Mouse (Mus musculus) midbrain, embryonic 13.5 days (tissue): ENCODE measurements around the gene Hsd17b1. TPM values are rescaled to one million over a fixed set of nuclear protein-coding genes. Genes with fewer than 3 reads are reported as not detected.
A peak's percentile ranks its signal among the peaks of the same experiment; 100 is the strongest.
"Not testable (repeated sequence)": the region's sequence is repeated elsewhere in the genome, so short reads cannot be mapped to it uniquely, and the experiment has no call there.

ENCODE experiments used
- ATAC-seq: fragments of 200-750 bp; cut with Nextera tagmentation; 2 replicates; pipeline ENCODE4 v1.8.0; 2017; ENCODE audit warnings: mild to moderate bottlenecking, moderate TSS enrichment, moderate library complexity
- H3K27ac ChIP-seq: fragments of 300-500 bp; sonication (generic); 2 replicates; pipeline ENCODE4 v1.5.1; 2015; ENCODE audit warnings: inconsistent platforms, mild to moderate bottlenecking, moderate library complexity
- H3K27me3 ChIP-seq: fragments of 300-500 bp; sonication (generic); 2 replicates; pipeline ENCODE4 v1.6.1; 2015; ENCODE audit warnings: mild to moderate bottlenecking, inconsistent platforms
- H3K36me3 ChIP-seq: fragments of 300-500 bp; sonication (generic); 2 replicates; pipeline ENCODE4 v1.6.1; 2015; ENCODE audit warnings: mild to moderate bottlenecking, inconsistent platforms
- H3K4me1 ChIP-seq: fragments of 300-500 bp; sonication (generic); replicated peaks from 2 replicates; pipeline ENCODE4 v1.6.1; 2015; ENCODE audit warnings: inconsistent platforms
- H3K4me2 ChIP-seq: fragments of 300-500 bp; sonication (generic); replicated peaks from 2 replicates; pipeline ENCODE4 v1.6.1; 2015; ENCODE audit warnings: moderate library complexity, mild to moderate bottlenecking, inconsistent platforms
- H3K4me3 ChIP-seq: fragments of 300-500 bp; sonication (generic); replicated peaks from 2 replicates; pipeline ENCODE4 v1.5.1; 2015; ENCODE audit warnings: mild to moderate bottlenecking, inconsistent platforms
- H3K9ac ChIP-seq: fragments of 300-500 bp; sonication (generic); replicated peaks from 2 replicates; pipeline ENCODE4 v1.6.1; 2015; ENCODE audit warnings: mild to moderate bottlenecking, inconsistent platforms
- H3K9me3 ChIP-seq: fragments of 300-500 bp; sonication (generic); 2 replicates; pipeline ENCODE4 v1.6.1; 2016; ENCODE audit warnings: mild to moderate bottlenecking, inconsistent platforms
- WGBS: fragments of 180-500 bp; shearing (Covaris S2); methylation state at CpG from one replicate; pipeline ENCODE4 v1.1.7; 2015; 5-methylcytosine and 5-hydroxymethylcytosine counted together
- microRNA-seq: library from miRNA; unstranded; fragments of <30 nt; microRNA quantifications from one replicate; pipeline ENCODE4, GENCODE M21; 2016
- polyA plus RNA-seq: library from polyadenylated mRNA; unstranded; fragments of >200 nt; fragmentation: Nextera tagmentation; extraction: Ambion mirVana; gene quantifications from 2 replicates; pipeline ENCODE4 v1.2.1, GENCODE M21; 2015

The Hsd17b1 gene
- polyA plus RNA-seq, 1 experiment from 2014 or later, result not detected

GRCm38 (mm10) chr11:101119131-101119760 is 41.0 kb downstream of the Hsd17b1 start:
- H3K36me3 ChIP-seq, result peaks cover 27% of the 10 kb centered on the region
- ATAC-seq, result peak; percentile 87
- H3K27ac ChIP-seq, result peak overlapping the region; percentile 92
- H3K4me1 ChIP-seq, result peaks cover 52% of the 10 kb centered on the region
- peak overlapping the region; percentile 98 for H3K4me2 ChIP-seq
- peak overlapping the region; percentile 98 for H3K9ac ChIP-seq
- no peaks in the 10 kb centered on the region for H3K27me3 ChIP-seq
- under 1% methylated on average over 39 of the region's 39 CpGs for WGBS
- H3K4me3 ChIP-seq, result peak overlapping the region; percentile 90
- H3K9me3 ChIP-seq, result no peaks in the 10 kb centered on the region

DNA sequence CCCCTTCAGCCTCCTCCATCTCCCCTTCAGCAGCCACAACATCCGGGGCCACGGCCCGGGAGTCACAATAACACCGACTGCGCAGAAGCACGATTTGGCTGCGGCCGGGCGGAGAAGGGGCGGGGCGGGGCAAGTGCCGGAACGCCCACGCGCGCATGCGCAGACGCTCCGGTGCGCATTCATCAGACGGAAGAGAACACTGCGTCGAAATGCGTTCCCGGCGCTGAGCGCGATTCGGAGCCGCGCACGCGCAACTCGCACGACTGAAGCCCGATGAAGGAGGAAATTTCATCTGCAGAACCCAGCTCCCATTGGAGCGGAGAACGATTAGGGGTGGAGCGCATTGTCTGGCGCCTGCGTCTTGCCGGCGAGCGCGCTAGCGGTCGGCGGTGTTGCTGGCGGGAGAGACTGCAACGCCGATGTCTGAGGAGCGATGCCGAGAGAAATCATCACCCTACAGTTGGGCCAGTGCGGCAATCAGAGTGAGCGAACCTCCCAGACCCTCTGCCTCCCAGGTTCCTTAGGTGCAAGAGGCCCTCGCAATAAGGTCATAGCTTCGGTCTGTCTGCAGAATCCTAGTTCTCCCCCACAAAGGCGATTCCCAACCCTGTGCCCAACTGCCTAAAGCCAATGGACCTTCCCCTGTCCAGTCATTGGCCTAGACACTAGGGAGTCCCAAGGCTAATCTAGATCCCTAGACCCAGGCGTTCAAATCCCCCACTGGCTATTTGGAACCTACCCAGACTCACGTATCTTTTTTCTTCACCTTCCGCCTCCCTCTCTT is 41.7 kb downstream of the Hsd17b1 start, which contains the start of the genes Retreg3 and Tubg1:
Retreg3 (minus strand) TSS at position 133 of the 784 bp plus-strand sequence.
Tubg1 (plus strand) TSS at position 178 of the 784 bp plus-strand sequence.
- H3K9ac ChIP-seq, result peak within 1 kb of the TSS; percentile 98
- peak within 1 kb of the TSS; percentile 98 for H3K4me2 ChIP-seq
- peak; percentile 96 for ATAC-seq
- H3K27me3 ChIP-seq, result no peaks in the 10 kb centered on the region
- peaks cover 34% of the 10 kb centered on the region for H3K36me3 ChIP-seq
- H3K4me3 ChIP-seq, result peak within 1 kb of the TSS; percentile 90
- under 1% methylated on average over 61 of the region's 61 CpGs for WGBS
- H3K4me1 ChIP-seq, result peaks cover 49% of the 10 kb centered on the region
- H3K27ac ChIP-seq, result peak within 1 kb of the TSS; percentile 92
- H3K9me3 ChIP-seq, result no peaks in the 10 kb centered on the region

GRCm38 (mm10) chr11:101120545-101121188 is 42.5 kb downstream of the Hsd17b1 start:
- Histone ChIP-seq H3K9ac (peak overlapping the region; percentile 90), H3K36me3 (peaks cover 41% of the 10 kb centered on the region), H3K9me3 (no peaks in the 10 kb centered on the region), H3K4me2 (peak overlapping the region; percentile 97), H3K27me3 (no peaks in the 10 kb centered on the region), H3K27ac (peak overlapping the region; percentile 92), H3K4me3 (peak overlapping the region; percentile 90), H3K4me1 (peaks cover 42% of the 10 kb centered on the region)
- no peak for ATAC-seq
- 24% methylated on average over 19 of the region's 19 CpGs for WGBS

DNA sequence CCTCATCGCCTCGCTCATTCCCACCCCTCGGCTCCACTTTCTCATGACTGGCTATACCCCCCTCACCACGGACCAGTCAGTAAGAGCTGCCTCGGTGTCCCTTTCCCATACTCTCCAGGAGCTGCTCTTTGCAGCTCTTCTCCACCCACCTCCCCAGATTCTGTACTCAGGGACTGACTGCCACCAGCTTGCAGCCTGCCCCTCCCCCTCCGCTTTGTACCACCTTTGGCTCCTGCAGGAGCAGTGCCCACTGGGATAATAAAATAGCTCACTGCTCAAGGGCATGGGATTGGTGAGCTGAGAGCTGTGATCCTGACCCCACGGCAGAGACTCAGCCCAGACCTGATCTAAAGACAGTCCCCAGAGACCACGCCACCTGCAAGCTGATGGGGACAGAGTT is 46.3 kb downstream of the Hsd17b1 start:
- not testable (repeated sequence) for H3K9ac ChIP-seq, H3K4me3 ChIP-seq, ATAC-seq, H3K9me3 ChIP-seq, H3K27me3 ChIP-seq, H3K4me2 ChIP-seq, H3K27ac ChIP-seq
- Histone ChIP-seq H3K36me3 (peaks cover 54% of the 10 kb centered on the region), H3K4me1 (peaks cover 13% of the 10 kb centered on the region)
- 98% methylated on average over 8 of the region's 8 CpGs for WGBS

GRCm38 (mm10) chr11:101125008-101125407 is 46.8 kb downstream of the Hsd17b1 start:
- not testable (repeated sequence) for H3K9ac ChIP-seq, H3K27ac ChIP-seq, H3K27me3 ChIP-seq, H3K9me3 ChIP-seq, H3K4me2 ChIP-seq, H3K4me3 ChIP-seq, ATAC-seq
- peaks cover 54% of the 10 kb centered on the region for H3K36me3 ChIP-seq
- peaks cover 13% of the 10 kb centered on the region for H3K4me1 ChIP-seq
- WGBS, result 100% methylated on average over 9 of the region's 9 CpGs

GRCm38 (mm10) chr11:101127075-101127474 is 48.9 kb downstream of the Hsd17b1 start:
- H3K4me1 ChIP-seq, result no peaks in the 10 kb centered on the region
- ATAC-seq, result no peak
- peaks cover 49% of the 10 kb centered on the region for H3K36me3 ChIP-seq
- H3K4me2 ChIP-seq, result no peak overlapping the region
- H3K9ac ChIP-seq, result no peak overlapping the region
- 100% methylated on average over 1 of the region's 1 CpGs for WGBS
- H3K9me3 ChIP-seq, result peaks cover 4% of the 10 kb centered on the region; the same call in 1 of the 2 replicates
- no peak overlapping the region for H3K4me3 ChIP-seq
- H3K27me3 ChIP-seq, result no peaks in the 10 kb centered on the region
- no peak overlapping the region for H3K27ac ChIP-seq

GRCm38 (mm10) chr11:101128996-101129577 is 50.9 kb downstream of the Hsd17b1 start:
- WGBS, result 90% methylated on average over 11 of the region's 11 CpGs
- Histone ChIP-seq H3K36me3 (peaks cover 30% of the 10 kb centered on the region), H3K9ac (no peak overlapping the region), H3K9me3 (peaks cover 4% of the 10 kb centered on the region; the same call in 1 of the 2 replicates), H3K4me1 (no peaks in the 10 kb centered on the region), H3K27me3 (no peaks in the 10 kb centered on the region), H3K27ac (no peak overlapping the region), H3K4me2 (no peak overlapping the region), H3K4me3 (no peak overlapping the region)
- ATAC-seq, result no peak

Small RNA genes within 50 kb of the gene (microRNA-seq; reads per million reads assigned to microRNA genes)
- 5.2 reads per million, percentile 21 among the genes with 10 or more reads in this experiment for gene Mir6928

Other genes with a start within 250 kb of the Hsd17b1 start
- gene Stat5b, start 227.7 kb upstream of the Hsd17b1 start, polyA plus RNA-seq, result 14.0 and 14.5 TPM in 2 replicates
- gene Stat5a, start 219.1 kb upstream of the Hsd17b1 start, polyA plus RNA-seq, result 1.3 and 1.7 TPM in 2 replicates
- 28.7 and 34.3 TPM in 2 replicates for gene Stat3, start 138.9 kb upstream of the Hsd17b1 start, polyA plus RNA-seq
- gene Cavin1, start 107.5 kb upstream of the Hsd17b1 start, polyA plus RNA-seq, result 28.3 and 30.4 TPM in 2 replicates
- 87.6 and 90.8 TPM in 2 replicates for gene Atp6v0a1, start 69.0 kb upstream of the Hsd17b1 start, polyA plus RNA-seq
- 9.7 and 9.9 TPM in 2 replicates for gene Naglu, start 8.4 kb upstream of the Hsd17b1 start, polyA plus RNA-seq
- 47.1 and 52.8 TPM in 2 replicates for gene Coasy, start 4.2 kb downstream of the Hsd17b1 start, polyA plus RNA-seq
- gene Mlx, start 8.9 kb downstream of the Hsd17b1 start, polyA plus RNA-seq, result 85.9 and 90.9 TPM in 2 replicates
- gene Psmc3ip, start 17.0 kb downstream of the Hsd17b1 start, polyA plus RNA-seq, result 27.9 and 30.8 TPM in 2 replicates
- gene Retreg3, start 41.5 kb downstream of the Hsd17b1 start, polyA plus RNA-seq, result 21.8 and 28.5 TPM in 2 replicates
- 89.4 and 91.0 TPM in 2 replicates for gene Tubg1, start 41.5 kb downstream of the Hsd17b1 start, polyA plus RNA-seq
- gene Tubg2, start 77.5 kb downstream of the Hsd17b1 start, polyA plus RNA-seq, result 29.8 and 31.6 TPM in 2 replicates
- gene Cntnap1, start 92.1 kb downstream of the Hsd17b1 start, polyA plus RNA-seq, result 1.3 and 1.5 TPM in 2 replicates
- 7.3 and 8.1 TPM in 2 replicates for gene Plekhh3, start 92.9 kb downstream of the Hsd17b1 start, polyA plus RNA-seq
- 0.19 and 0.38 TPM in 2 replicates for gene Ccr10, start 97.0 kb downstream of the Hsd17b1 start, polyA plus RNA-seq
- gene Ezh1, start 148.1 kb downstream of the Hsd17b1 start, polyA plus RNA-seq, result 17.6 and 17.7 TPM in 2 replicates
- gene Ramp2, start 167.6 kb downstream of the Hsd17b1 start, polyA plus RNA-seq, result 64.4 and 65.7 TPM in 2 replicates
- 110 and 111 TPM in 2 replicates for gene Vps25, start 175.3 kb downstream of the Hsd17b1 start, polyA plus RNA-seq
- gene Wnk4, start 182.2 kb downstream of the Hsd17b1 start, polyA plus RNA-seq, result 7.2 and 7.5 TPM in 2 replicates
- gene Cntd1, start 200.6 kb downstream of the Hsd17b1 start, polyA plus RNA-seq, result 1.2 and 1.3 TPM in 2 replicates
- 210 and 213 TPM in 2 replicates for gene Coa3, start 200.7 kb downstream of the Hsd17b1 start, polyA plus RNA-seq
- gene Becn1, start 223.9 kb downstream of the Hsd17b1 start, polyA plus RNA-seq, result 178 and 194 TPM in 2 replicates
- gene Psme3, start 237.8 kb downstream of the Hsd17b1 start, polyA plus RNA-seq, result 126 and 134 TPM in 2 replicates
- gene Aoc2, start 246.7 kb downstream of the Hsd17b1 start, polyA plus RNA-seq, result 2.4 and 2.5 TPM in 2 replicates